Mouse (Mus musculus) liver, postnatal 0 days (tissue): ENCODE data around the gene Gm33543. TPM values are rescaled to one million over a fixed set of nuclear protein-coding genes. Genes with fewer than 3 reads are reported as not detected.

Experiments used
- ATAC-seq: fragments of 200-750 bp; cut with Nextera tagmentation; 2 replicates; pipeline ENCODE4 v1.8.0; 2017; ENCODE audit warnings: mild to moderate bottlenecking, moderate library complexity
- DNase-seq: peaks from one replicate; pipeline ENCODE4 v3.0.0-alpha.2; 2016
- H3K27ac ChIP-seq: fragments of 300-500 bp; sonication (generic); 2 replicates; pipeline ENCODE4 v1.5.1; 2014; ENCODE audit warnings: antibody characterized with exemption, moderate library complexity, mild to moderate bottlenecking, low read depth
- H3K27me3 ChIP-seq: fragments of 300-500 bp; sonication (generic); 2 replicates; pipeline ENCODE4 v1.6.1; 2014; ENCODE audit warnings: low read length, control low read depth, mixed read lengths; ENCODE audit not compliant: insufficient read depth
- H3K36me3 ChIP-seq: fragments of 300-500 bp; sonication (generic); replicated peaks from 2 replicates; pipeline ENCODE4 v1.6.1; 2014; ENCODE audit warnings: mild to moderate bottlenecking, control low read depth, low read length, moderate library complexity, mixed read lengths; ENCODE audit not compliant: insufficient read depth
- H3K4me1 ChIP-seq: fragments of 300-500 bp; sonication (generic); 2 replicates; pipeline ENCODE4 v1.6.1; 2014; ENCODE audit warnings: antibody characterized with exemption, mild to moderate bottlenecking, control low read depth; ENCODE audit not compliant: insufficient read depth
- H3K4me2 ChIP-seq: fragments of 300-500 bp; sonication (generic); 2 replicates; pipeline ENCODE4 v1.6.1; 2014; ENCODE audit warnings: low read depth, mild to moderate bottlenecking, low read length, moderate library complexity, mixed read lengths
- H3K4me3 ChIP-seq: fragments of 300-500 bp; sonication (generic); 2 replicates; pipeline ENCODE4 v1.5.1; 2014; ENCODE audit warnings: low read depth, low read length
- H3K9ac ChIP-seq: fragments of 300-500 bp; sonication (generic); replicated peaks from 2 replicates; pipeline ENCODE4 v1.6.1; 2014; ENCODE audit warnings: mild to moderate bottlenecking, moderate library complexity
- H3K9me3 ChIP-seq: fragments of 300-500 bp; sonication (generic); 2 replicates; pipeline ENCODE4 v1.6.1; 2016; ENCODE audit warnings: mild to moderate bottlenecking, control low read depth, low read length, mixed read lengths
- CTCF ChIP-seq: sonication (generic); IDR thresholded peaks from 2 replicates; pipeline ENCODE4 v1.5.1; 2016; ENCODE audit warnings: antibody characterized with exemption, low read depth
- EP300 ChIP-seq: IDR thresholded peaks from 2 replicates; pipeline ENCODE4 v1.6.1; 2016; ENCODE audit warnings: antibody characterized with exemption, low read depth, mild to moderate bottlenecking
- WGBS: fragments of 180-500 bp; shearing (Covaris S2); extraction: QIAGEN DNeasy Blood & Tissue Kit; methylation state at CpG from one replicate; pipeline ENCODE4 v1.1.7; 2014; ENCODE audit not compliant: insufficient replicate concordance; 5-methylcytosine and 5-hydroxymethylcytosine counted together
- polyA plus RNA-seq: library from polyadenylated mRNA; unstranded; fragments of >200 nt; fragmentation: Nextera tagmentation; extraction: Ambion mirVana; gene quantifications from 2 replicates; pipeline ENCODE4 v1.2.1, GENCODE M21; 2015

Gm33543 gene
- polyA plus RNA-seq, 1 experiment from 2014 or later = 1.2 TPM

DNA sequence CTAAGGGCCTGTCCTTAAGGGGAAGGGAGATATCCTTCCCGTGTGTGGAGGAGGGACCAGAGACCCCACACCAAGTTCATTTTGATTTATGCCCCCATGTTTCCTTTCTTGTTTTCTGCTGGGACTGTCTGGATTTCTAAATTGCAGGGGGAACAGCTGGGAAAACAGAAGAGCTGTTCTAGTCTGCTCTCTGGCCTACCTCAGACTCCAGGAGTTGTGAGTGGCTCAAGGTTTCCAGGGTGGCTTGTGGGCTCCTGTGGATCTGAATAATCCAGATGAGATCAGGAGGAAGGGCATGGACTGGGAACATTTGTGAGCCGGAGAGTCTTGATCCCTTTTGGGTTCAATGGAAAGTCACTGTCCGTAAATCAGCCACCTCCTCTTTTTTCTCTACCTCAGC lies 17.1 kb downstream of the Gm33543 start:
- Histone ChIP-seq H3K27me3 (no peaks in the 10 kb centered on the region), H3K4me1 (no peaks in the 10 kb centered on the region), H3K36me3 (no peaks in the 10 kb centered on the region), H3K9me3 (no peaks in the 10 kb centered on the region), H3K27ac (no peak overlapping the region), H3K4me3 (no peak overlapping the region), H3K4me2 (no peak overlapping the region), H3K9ac (no peak overlapping the region)
- 66% methylated on average over 3 of the region's 3 CpGs for WGBS
- no peak for DNase-seq
- TF ChIP-seq EP300 (no peak), CTCF (no peak)
- no peak for ATAC-seq

DNA sequence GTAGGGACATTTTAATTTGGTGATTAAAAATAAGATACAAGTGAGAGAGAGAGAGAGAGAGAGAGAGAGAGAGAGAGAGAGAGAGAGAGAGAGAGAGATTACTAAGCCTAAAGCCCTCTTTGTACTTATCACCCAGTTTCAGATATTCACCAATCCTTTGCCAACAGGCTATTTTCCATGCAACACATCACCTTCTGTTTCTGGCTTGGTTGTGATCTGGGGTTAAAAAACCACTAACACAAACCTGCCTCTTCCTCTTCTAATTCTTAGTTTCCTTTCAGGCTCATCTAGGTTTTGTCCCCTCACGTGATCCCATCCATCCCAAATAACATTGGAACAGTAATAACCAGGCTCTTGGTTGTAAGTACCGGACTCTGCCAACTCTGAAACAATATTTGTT lies 24.2 kb downstream of the Gm33543 start:
- Histone ChIP-seq H3K4me3 (no peak overlapping the region), H3K4me2 (0 out of 2 replicates have a peak overlapping the region, but pooled peaks have one; percentile 47), H3K27me3 (no peaks in the 10 kb centered on the region), H3K9ac (no peak overlapping the region), H3K9me3 (no peaks in the 10 kb centered on the region), H3K36me3 (no peaks in the 10 kb centered on the region), H3K4me1 (peaks cover 4% of the 10 kb centered on the region; the same call in 1 of the 2 replicates), H3K27ac (peak overlapping the region; percentile 92)
- no peak for ATAC-seq
- no peak for DNase-seq
- 74% methylated on average over 2 of the region's 2 CpGs for WGBS
- TF ChIP-seq EP300 (no peak), CTCF (no peak)

DNA sequence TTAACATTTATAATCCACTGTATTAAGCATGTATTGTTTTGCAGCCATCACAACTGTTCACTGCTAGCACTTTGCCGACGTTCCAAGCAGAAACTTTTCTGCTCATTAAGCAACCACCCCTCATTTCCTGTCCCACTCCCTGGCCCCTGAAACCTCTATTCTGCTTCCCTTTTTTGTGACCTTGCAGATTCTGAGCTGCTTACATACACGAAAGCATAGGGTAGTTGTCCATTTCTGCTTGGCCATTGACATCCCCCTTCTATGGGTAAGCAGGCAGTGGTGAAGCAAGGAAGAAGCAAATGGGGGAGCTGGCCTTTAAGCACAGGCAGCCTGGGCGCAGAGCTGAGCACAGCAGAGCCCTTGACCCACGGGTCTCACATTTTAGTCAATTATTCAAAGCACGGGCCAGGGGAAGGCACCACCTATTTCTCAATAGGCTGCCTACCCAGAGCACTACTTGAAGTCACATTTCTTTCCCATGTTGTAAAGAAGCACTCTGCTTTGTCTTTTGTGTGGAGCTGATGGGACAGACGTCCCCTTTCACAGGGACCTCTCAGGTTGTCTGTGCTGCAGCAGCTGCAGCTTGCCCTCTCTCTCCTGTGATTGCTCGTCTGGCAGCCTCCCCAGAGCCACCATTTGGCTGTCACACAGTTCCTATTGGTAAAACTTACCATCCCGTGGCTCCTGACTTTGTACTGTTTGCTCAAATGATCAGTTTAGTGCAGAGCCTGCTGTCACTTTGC lies 25.1 kb downstream of the Gm33543 start:
- ATAC-seq = peak; percentile 92
- H3K9ac ChIP-seq = peak overlapping the region; percentile 21; the same call in 1 of the 2 replicates

DNA sequence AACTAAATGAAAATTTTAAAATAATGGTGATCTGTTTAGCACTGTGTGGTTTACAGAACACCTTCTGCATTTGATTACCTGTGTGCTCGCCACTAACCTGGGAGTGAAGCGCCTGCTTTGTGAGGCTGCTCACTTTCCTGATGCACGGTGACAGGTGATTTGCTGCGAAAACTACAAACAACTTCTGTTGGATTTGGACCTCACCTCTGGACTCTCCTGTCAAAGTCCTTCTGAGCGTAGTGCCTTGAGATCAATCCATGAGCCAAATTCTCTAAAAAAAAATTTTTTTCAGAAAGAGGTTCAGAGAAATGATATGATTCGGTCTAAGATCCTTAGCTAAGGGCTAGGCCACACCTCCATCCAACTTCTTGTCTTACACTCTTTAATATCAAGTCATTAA lies 28.4 kb downstream of the Gm33543 start:
- no peaks in the 10 kb centered on the region for H3K9me3 ChIP-seq
- DNase-seq = no peak
- no peaks in the 10 kb centered on the region for H3K36me3 ChIP-seq
- no peak overlapping the region for H3K27ac ChIP-seq
- ATAC-seq = no peak
- H3K4me1 ChIP-seq = peaks cover 4% of the 10 kb centered on the region; the same call in 1 of the 2 replicates
- no peaks in the 10 kb centered on the region for H3K27me3 ChIP-seq
- TF ChIP-seq CTCF = no peak
- TF ChIP-seq EP300 = no peak
- H3K4me3 ChIP-seq = no peak overlapping the region
- no peak overlapping the region for H3K4me2 ChIP-seq
- WGBS = 69% methylated on average over 6 of the region's 6 CpGs
- no peak overlapping the region for H3K9ac ChIP-seq

More for the DNA sequence above, 25.1 kb downstream of the Gm33543 start:
- H3K9me3 ChIP-seq = no peaks in the 10 kb centered on the region
- no peak for TF ChIP-seq CTCF
- TF ChIP-seq EP300 = no peak
- H3K27me3 ChIP-seq = no peaks in the 10 kb centered on the region
- DNase-seq = peak; percentile 47
- no peaks in the 10 kb centered on the region for H3K36me3 ChIP-seq
- H3K27ac ChIP-seq = peak overlapping the region; percentile 92
- H3K4me1 ChIP-seq = peaks cover 4% of the 10 kb centered on the region; the same call in 1 of the 2 replicates
- WGBS = 7% methylated on average over 9 of the region's 9 CpGs
- H3K4me2 ChIP-seq = peak overlapping the region; percentile 47
- H3K4me3 ChIP-seq = no peak overlapping the region

DNA sequence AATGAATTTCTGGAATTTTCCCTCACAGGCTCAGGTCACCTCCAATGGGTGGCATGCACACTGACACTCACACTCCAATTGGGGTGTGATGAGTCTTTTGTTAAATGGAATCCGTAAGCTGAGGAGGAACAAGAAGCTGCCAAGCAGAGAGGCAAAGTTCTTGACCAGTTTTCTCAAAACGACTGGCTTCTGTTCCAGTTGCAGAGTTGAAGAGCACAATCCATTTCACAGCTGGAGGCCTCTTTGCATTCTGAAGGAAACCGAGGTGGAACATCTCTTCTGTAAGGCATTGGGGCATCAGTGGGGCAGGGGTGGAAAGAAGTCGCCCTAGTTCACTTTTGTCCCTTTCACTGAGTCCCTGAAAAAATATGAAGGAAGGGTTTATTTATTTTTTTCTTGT lies 30.9 kb downstream of the Gm33543 start:
- Histone ChIP-seq H3K27ac (no peak overlapping the region), H3K4me2 (no peak overlapping the region), H3K4me1 (no peaks in the 10 kb centered on the region), H3K27me3 (no peaks in the 10 kb centered on the region), H3K9me3 (no peaks in the 10 kb centered on the region), H3K36me3 (no peaks in the 10 kb centered on the region), H3K9ac (no peak overlapping the region), H3K4me3 (no peak overlapping the region)
- ATAC-seq (no peak), DNase-seq (no peak)
- 62% methylated on average over 4 of the region's 4 CpGs for WGBS
- TF ChIP-seq EP300 = no peak
- no peak for TF ChIP-seq CTCF

DNA sequence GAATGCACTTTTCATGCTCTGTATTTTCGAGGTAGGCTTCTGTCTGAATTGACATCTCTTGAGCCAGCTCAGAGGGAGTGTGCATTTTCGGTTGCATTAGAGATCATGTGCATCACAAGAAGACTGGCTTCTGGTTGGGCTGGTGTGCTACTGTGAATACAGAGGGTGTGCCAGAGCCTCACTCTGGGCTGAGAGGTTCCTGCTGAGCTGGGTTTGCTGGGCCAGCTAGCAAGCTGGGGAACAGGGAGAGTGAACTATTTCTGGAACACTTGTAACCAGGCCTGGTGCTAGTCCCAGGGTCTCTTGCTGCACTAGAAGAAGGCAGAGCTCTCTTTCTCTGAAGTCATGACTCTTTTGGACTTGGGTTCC lies 41.3 kb downstream of the Gm33543 start:
- ATAC-seq (no peak), DNase-seq (no peak)
- H3K4me1 ChIP-seq = no peaks in the 10 kb centered on the region
- no peak overlapping the region for H3K4me2 ChIP-seq
- TF ChIP-seq CTCF = no peak
- 47% methylated on average over 2 of the region's 2 CpGs for WGBS
- no peak overlapping the region for H3K4me3 ChIP-seq
- no peak overlapping the region for H3K27ac ChIP-seq
- H3K9me3 ChIP-seq = no peaks in the 10 kb centered on the region
- no peak overlapping the region for H3K9ac ChIP-seq
- H3K36me3 ChIP-seq = no peaks in the 10 kb centered on the region
- no peaks in the 10 kb centered on the region for H3K27me3 ChIP-seq
